Mouse (Mus musculus) yolk sac, embryonic 10.5 days (tissue): Measurements from ENCODE around the gene Srebf1.

ENCODE experiments used
- DNase-seq: peaks from one replicate; pipeline ENCODE4 v3.0.0-alpha.2; 2017; ENCODE audit warnings: low spot score

Srebf1 gene

DNA sequence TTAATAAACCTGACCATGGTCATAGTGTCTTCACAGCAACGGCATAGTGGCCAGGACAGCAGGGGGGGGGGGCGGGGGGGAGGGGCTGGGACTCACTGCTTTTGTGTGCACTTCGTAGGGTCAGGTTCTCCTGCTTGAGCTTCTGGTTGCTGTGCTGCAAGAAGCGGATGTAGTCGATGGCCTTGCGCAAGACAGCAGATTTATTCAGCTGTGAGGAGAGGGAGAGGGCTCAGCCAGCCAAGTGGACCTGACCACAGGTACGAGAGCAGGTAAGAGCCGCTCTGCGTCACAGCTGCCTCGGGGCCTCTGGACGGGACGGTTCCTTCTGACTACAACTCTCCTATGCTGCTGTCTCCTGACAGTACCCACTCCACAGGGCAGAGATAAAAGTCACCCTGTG is 17.4 kb downstream of the Srebf1 start:
- peak; percentile 39 for DNase-seq

DNA sequence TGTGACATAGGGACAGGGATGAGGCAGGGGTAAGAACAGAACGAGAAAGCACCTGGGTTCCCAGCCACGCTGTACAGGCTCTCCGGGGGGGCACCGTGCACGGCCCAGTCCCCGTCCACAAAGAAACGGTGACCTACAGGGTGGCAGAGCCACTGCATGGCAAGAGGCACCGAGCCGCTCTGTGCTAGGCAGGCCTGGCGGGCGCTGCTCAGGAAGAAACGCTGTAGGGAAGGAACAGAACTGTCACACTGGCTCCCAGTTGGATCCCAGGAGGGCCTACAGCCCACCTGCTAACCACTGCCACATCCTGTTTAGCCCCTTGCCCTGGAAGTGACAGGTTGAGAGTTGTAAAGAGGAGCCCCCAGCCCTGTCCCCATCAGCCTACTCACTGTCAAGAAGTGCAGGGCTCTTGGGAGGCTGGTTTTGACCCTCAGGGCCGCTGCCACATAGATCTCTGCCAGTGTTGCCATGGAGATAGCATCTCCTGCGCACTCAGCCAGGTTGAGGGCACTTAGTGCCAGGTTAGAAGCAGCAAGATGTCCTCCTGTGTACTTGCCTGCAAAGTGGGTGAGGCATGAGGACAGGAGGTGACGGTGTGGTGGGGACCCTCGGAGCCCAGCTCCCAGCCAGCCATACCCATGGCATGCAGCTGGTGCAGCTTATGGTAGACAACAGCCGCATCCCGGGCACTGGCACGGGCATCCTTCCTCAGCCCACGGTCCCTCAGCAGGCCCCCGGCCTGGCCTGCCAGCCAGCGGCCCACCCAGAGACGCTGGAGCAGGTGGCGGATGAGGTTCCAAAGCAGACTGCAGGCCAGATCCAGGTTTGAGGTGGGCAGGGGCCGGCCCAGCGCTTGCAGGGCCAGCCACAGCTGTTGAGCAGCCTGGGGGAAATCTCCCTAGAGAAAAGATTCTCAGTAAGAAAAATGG is 19.4 kb downstream of the Srebf1 start:
- DNase-seq, result no peak

DNA sequence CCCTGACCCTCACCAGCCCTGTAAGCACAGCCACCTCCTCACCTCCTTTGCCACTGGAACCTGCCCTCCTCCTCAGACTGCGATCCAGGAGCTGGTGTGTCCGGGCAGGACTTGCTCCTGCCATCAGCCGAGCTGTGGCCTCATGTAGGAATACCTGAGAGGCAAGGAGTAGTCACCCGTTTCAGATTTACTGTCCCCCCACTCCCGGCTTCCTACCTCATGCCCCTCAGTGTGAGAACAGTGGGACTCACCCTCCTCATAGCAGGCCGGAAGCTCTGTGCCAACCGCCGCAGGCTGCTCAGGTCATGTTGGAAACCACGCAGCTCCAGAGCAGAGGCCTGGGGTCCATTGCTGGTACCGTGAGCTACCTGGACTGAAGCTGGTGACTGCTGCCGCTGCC is 22.0 kb downstream of the Srebf1 start:
- no peak for DNase-seq

DNA sequence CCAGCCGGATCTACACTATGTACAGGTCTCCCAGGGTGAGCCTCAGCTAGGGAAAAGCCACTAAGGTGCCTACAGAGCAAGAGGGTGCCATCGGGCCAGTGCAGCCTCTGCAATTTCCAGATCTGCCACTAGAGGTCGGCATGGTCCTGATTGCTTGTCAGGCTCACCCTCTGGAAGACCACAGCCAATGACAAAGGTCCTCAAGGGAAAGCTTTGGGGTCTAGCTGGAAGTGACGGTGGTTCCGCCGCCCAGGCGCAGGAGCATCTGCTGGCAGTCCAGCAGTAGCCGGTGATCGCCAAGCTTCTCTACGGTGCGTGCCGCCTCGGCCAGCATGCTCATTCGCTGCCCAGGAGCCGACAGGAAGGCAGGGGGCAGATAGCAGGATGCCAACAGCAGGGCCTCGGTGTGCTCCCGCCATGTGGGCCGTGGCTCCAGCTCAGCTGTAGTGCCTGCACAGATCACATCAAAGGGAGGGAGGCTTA is 22.6 kb downstream of the Srebf1 start:
- peak; percentile 78 for DNase-seq

DNA sequence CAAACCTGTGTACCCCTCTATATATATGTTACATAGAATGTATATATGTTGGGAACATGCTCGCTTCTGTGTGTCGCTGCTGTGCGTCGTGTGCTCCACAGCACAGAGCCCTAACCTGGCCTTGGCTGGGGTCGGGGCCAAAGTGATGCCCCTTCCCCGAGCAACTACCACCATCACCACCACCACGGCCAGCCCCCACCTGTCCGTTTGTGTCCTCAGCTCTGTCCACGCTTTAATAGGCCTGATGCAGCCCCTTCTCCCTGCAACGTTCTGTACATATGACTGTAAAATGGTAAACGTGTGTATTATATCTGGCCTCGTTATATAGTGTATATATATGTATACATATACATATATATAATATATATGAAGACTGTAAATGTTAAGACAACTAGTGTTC is 23.7 kb downstream of the Srebf1 start:
- no peak for DNase-seq

DNA sequence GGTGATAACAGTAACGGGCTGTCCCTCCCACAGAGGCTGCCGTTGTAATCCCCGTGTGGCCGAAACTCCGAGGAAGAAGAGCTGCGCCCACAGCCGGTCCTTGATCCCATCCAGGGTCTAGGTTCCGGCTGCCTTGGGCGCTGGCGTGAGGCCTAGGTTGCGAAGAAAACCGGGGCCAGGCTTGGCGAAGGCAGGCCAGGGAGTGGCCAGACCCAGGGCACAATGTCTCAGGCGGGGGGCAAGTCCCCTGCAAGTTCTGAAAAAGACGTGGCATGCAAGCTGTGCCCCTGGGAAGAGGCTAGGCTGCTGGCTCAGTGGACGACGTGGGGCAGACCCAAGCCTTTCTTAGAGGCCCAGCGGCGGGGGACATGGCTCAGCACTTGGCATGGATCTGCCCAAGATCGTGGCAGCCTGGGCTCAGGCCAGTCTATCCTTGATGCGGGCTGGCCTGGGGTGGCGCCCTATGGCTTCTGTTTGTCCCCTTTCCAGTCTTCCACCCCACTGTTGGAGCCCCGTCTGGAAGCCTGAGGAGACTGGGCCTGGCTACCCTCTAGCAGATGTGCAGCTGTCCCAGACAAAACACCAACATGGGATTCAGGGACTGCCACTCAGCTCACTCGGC is 24.3 kb downstream of the Srebf1 start:
- no peak for DNase-seq

- no peak for DNase-seq
Measured at GRCm38 (mm10) chr11:60196344-60196743, 26.0 kb downstream of the Srebf1 start.

- no peak for DNase-seq
Measured at GRCm38 (mm10) chr11:60195108-60195507, 27.3 kb downstream of the Srebf1 start.

DNA sequence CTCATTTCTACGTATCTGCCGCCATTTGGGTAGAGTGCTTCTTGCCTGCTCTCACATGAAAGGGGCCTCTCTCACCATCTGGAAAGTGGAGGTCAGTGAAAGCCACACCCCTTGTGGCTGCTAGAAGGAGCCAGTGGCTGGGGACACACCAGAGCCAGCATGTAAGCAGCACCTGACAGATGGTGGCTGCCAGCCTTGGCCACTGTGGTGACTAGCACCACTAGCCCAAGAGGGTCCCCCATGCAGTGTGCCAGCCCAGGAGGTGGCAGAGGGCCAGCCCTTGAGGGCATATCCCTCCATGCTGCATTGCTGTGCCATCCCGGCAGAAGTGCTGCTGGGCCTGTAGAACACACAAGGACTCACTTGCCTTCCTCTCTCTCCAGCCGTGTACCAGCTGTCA is 28.8 kb downstream of the Srebf1 start:
- DNase-seq, result no peak

GRCm38 (mm10) chr11:60192534-60192933 is 29.8 kb downstream of the Srebf1 start:
- no peak for DNase-seq

DNA sequence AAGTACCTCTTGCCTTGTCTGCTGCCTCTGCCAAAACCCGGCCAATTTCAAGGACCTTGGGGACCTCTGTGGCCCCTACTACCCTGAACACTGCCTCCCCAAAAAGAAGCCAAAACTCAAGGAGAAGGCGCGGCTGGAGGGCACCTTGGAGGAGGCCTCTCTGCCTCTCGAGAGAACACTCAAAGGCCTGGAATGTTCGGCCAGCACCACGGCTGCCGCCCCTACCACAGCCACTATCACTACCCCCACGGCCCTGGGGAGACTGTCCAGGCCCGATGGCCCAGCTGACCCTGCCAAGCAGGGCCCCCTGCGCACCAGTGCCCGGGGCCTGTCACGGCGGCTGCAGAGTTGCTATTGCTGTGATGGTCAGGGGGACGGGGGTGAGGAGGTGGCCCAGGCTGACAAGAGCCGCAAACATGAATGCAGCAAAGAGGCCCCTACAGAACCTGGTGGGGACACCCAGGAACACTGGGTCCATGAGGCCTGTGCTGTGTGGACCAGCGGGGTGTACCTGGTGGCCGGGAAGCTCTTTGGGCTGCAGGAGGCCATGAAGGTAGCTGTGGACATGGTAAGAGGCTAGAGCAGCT is 32.2 kb downstream of the Srebf1 start:
- DNase-seq, result no peak

GRCm38 (mm10) chr11:60189501-60190040 is 32.8 kb downstream of the Srebf1 start:
- no peak for DNase-seq

DNA sequence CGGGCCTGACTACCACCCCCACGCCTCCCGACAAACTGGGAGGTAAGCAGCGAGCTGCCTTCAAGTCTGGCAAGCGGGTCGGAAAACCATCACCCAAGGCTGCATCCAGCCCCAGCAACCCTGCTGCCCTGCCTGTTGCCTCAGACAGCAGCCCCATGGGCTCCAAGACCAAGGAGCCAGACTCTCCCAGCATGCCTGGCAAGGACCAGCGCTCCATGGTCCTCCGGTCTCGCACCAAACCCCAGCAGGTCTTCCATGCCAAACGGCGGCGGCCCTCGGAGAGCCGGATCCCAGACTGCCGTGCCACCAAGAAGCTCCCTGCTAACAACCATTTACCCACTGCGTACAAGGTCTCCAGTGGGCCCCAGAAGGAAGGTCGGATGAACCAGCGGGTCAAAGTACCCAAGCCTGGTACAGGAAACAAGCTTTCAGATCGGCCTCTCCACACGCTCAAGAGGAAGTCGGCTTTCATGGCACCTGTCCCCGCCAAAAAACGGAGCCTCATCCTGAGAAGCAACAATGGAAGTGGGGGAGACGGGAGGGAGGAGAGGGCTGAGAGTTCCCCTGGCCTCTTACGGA is 34.0 kb downstream of the Srebf1 start:
- no peak for DNase-seq

DNA sequence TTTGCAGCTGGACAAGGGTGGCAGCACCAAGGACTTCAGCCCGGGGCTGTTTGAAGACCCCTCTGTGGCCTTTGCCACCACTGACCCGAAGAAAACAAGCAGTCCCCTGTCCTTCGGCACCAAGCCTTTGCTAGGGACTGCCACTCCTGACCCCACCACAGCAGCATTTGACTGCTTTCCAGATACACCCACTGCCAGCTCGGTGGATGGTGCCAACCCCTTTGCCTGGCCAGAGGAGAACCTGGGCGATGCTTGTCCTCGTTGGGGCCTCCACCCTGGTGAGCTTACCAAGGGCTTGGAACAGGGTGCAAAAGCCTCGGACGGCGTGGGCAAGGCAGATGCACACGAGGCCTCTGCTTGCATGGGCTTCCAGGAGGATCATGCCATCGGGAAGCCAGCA is 35.3 kb downstream of the Srebf1 start:
- DNase-seq, result no peak

GRCm38 (mm10) chr11:60185396-60186231 is 36.8 kb downstream of the Srebf1 start:
- no peak for DNase-seq

GRCm38 (mm10) chr11:60184346-60185325 is 37.7 kb downstream of the Srebf1 start:
- DNase-seq, result no peak

- DNase-seq, result no peak
Measured at GRCm38 (mm10) chr11:60182741-60183140, 39.6 kb downstream of the Srebf1 start.

DNA sequence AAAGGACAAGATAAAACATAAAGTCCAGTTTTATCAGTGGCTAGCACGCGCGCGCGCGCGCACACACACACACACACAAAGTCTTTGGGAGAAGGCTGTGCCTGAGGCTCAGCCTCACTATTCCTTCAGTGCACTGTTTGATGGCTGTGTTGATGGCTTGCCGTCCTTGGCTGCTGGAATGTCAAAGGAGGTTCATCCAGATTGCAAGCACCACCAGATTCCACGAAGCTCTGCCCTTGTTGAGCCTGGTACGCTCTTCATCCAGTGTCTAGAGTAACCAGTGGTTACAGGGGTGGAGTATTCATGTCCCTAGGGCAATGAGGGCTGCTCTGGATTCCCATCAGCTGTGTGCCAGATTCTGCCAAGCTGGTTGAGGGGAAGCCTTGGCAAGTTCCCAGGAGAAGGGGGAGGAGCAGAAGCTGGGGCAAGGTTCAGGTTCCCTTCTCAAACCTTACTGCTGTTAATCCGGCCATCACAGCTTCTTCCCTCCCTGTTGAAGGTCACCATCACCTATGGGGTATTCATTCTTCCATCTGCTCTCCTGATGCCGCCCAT is 40.2 kb downstream of the Srebf1 start:
- no peak for DNase-seq

GRCm38 (mm10) chr11:60178506-60178905 is 43.9 kb downstream of the Srebf1 start:
- DNase-seq, result no peak

- no peak for DNase-seq
Measured at GRCm38 (mm10) chr11:60178005-60178404, 44.4 kb downstream of the Srebf1 start.
